Comparison of ENCODE assay signal across 10 mouse cellular contexts in the genomic region with DNA sequence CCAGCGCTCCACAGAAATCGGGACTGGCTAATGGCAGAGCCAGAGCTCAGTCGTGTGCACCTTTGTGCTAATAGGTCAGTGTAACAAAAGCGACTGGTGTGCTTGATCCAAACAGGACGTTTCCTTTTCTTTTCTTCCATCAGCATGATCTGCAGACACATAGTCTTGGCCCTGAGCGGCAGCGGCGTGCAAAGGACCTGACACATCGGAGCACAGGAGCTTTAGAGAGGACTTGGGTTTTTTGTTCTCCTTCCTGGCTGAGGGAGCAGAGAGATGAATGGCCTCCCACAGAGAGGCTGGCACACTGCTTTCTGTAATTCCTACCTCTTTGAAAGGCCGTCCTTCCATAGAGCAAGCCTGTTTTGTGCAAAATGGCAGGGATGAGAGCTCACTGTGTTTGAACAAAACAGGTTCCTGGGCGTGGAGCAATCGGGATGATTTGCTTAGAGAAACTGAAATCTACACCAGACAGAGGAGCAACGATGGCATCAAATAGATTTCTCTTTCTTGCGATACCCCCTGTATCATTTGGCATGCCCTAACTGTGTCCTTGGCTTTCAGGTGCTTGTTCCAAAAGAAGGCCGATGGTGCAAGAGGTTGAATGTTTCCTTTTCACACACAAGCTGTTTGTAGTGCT.
DNase-seq lines count a peak whose midpoint lies in the region; ATAC-seq lines count a peak whose summit lies in the region.
"Had no signal": no experiment of that assay in that cellular context is flagged by ENCODE, and none has a peak within 500 bp of the region (broad histone marks: within the 10 kb centered on the region; RNA-seq: fewer than 3 reads in every experiment).

No protein-coding gene starts in this region.

- no peak overlapping the region for H3K9ac ChIP-seq in neural tube, embryonic 11.5 days (ENCODE audit: low read length)
- peak overlapping the region; percentile 16; the same call in 1 of the 2 replicates for H3K9ac ChIP-seq in hindbrain, embryonic 14.5 days
- 0 out of 2 replicates have a peak overlapping the region, but pooled peaks have one; percentile 10 for H3K9ac ChIP-seq in neural tube, embryonic 15.5 days (replicated peaks)
- H3K9ac ChIP-seq: liver, embryonic 12.5 days had no signal

- H3K27ac ChIP-seq in neural tube, embryonic 11.5 days (ENCODE audit: low read depth, low read length): 0 out of 2 replicates have a peak overlapping the region, but pooled peaks have one; percentile 29
- peak overlapping the region; percentile 80 for H3K27ac ChIP-seq in hindbrain, embryonic 14.5 days
- H3K27ac ChIP-seq in neural tube, embryonic 15.5 days (replicated peaks): peak overlapping the region; percentile 79
- H3K27ac ChIP-seq: heart, adult 2 months; liver, embryonic 12.5 days had no signal

- H3K27me3 ChIP-seq in neural tube, embryonic 11.5 days (ENCODE audit: control insufficient read depth, insufficient read depth, low read length): no peaks in the 10 kb centered on the region
- H3K27me3 ChIP-seq in hindbrain, embryonic 14.5 days (ENCODE audit: control insufficient read depth, insufficient read depth, low read length): no peaks in the 10 kb centered on the region
- no peaks in the 10 kb centered on the region for H3K27me3 ChIP-seq in neural tube, embryonic 15.5 days (replicated peaks)
- H3K27me3 ChIP-seq: liver, embryonic 12.5 days had no signal

- no peaks in the 10 kb centered on the region for H3K9me3 ChIP-seq in neural tube, embryonic 11.5 days (ENCODE audit: control insufficient read depth, low read length)
- no peaks in the 10 kb centered on the region for H3K9me3 ChIP-seq in hindbrain, embryonic 14.5 days (ENCODE audit: control insufficient read depth, low read length)
- no peaks in the 10 kb centered on the region for H3K9me3 ChIP-seq in neural tube, embryonic 15.5 days (replicated peaks)
- H3K9me3 ChIP-seq: liver, embryonic 12.5 days had no signal

- H3K36me3 ChIP-seq in neural tube, embryonic 11.5 days (ENCODE audit: control insufficient read depth, insufficient read depth, low read length): no peaks in the 10 kb centered on the region; the same call in 1 of the 2 replicates
- peaks cover 14% of the 10 kb centered on the region for H3K36me3 ChIP-seq in hindbrain, embryonic 14.5 days (replicated peaks; ENCODE audit: control insufficient read depth, insufficient read depth)
- H3K36me3 ChIP-seq in neural tube, embryonic 15.5 days: no peaks in the 10 kb centered on the region
- H3K36me3 ChIP-seq: liver, embryonic 12.5 days had no signal

- WGBS in neural tube, embryonic 11.5 days: 42% methylated on average over 15 of the region's 15 CpGs
- 17% methylated on average over 15 of the region's 15 CpGs for WGBS in hindbrain, embryonic 14.5 days
- WGBS in neural tube, embryonic 15.5 days: 21% methylated on average over 15 of the region's 15 CpGs

- no peak for ATAC-seq in neural tube, embryonic 11.5 days (ENCODE audit: insufficient read depth, low FRiP score, low TSS enrichment)
- peak; percentile 35; the same call in 1 of the 2 replicates for ATAC-seq in hindbrain, embryonic 14.5 days (ENCODE audit: low FRiP score)
- no peak; the same call in 1 of the 2 replicates for ATAC-seq in neural tube, embryonic 15.5 days (ENCODE audit: low FRiP score)
- ATAC-seq: liver, embryonic 12.5 days had no signal

- H3K4me3 ChIP-seq in neural tube, embryonic 11.5 days (ENCODE audit: low read depth, low read length): no peak overlapping the region
- H3K4me3 ChIP-seq in hindbrain, embryonic 14.5 days (replicated peaks; ENCODE audit: low read length): no peak overlapping the region
- no peak overlapping the region for H3K4me3 ChIP-seq in neural tube, embryonic 15.5 days (replicated peaks)
- H3K4me3 ChIP-seq: heart, adult 2 months; liver, embryonic 12.5 days had no signal

- intact Hi-C loops in heart, postnatal 25 days (cut with DNase I): no loop called here

- DNase-seq in neural tube, embryonic 11.5 days (ENCODE audit: low spot score): peak; percentile 39
- DNase-seq in neural tube, embryonic 10.5 days (ENCODE audit: extremely low spot score, low spot score): no peak
- DNase-seq in embryo, embryonic 11 days: peak; percentile 36
- peak; percentile 63 for DNase-seq in hindbrain, embryonic 14.5 days (ENCODE audit: low spot score)
- no peak for DNase-seq in heart, postnatal 25 days (ENCODE audit: low spot score)
- no peak for DNase-seq in spleen, postnatal 36 days (ENCODE audit: low spot score in 2 of 2)
- no peak for DNase-seq in adrenal gland, postnatal 36 days
- DNase-seq: heart, adult 2 months had no signal

- H3K4me2 ChIP-seq in neural tube, embryonic 11.5 days (ENCODE audit: low read depth): peak overlapping the region; percentile 24; the same call in 1 of the 2 replicates
- H3K4me2 ChIP-seq in hindbrain, embryonic 14.5 days (replicated peaks): no peak overlapping the region
- no peak overlapping the region for H3K4me2 ChIP-seq in neural tube, embryonic 15.5 days
- H3K4me2 ChIP-seq: liver, embryonic 12.5 days had no signal

- peaks cover 12% of the 10 kb centered on the region for H3K4me1 ChIP-seq in neural tube, embryonic 11.5 days (ENCODE audit: control insufficient read depth, insufficient read depth, low read length)
- H3K4me1 ChIP-seq in hindbrain, embryonic 14.5 days (replicated peaks; ENCODE audit: control insufficient read depth, insufficient read depth, low read length): peaks cover 45% of the 10 kb centered on the region
- H3K4me1 ChIP-seq in neural tube, embryonic 15.5 days: peaks cover 48% of the 10 kb centered on the region
- H3K4me1 ChIP-seq: liver, embryonic 12.5 days had no signal

Comparison
In these comparisons a context has a peak if more than half of its experiments do, and no peak if none do; other contexts are left out.
1. DNase-seq: peak in neural tube, embryonic 11.5 days (single experiment), embryo, embryonic 11 days (single experiment) and hindbrain, embryonic 14.5 days (single experiment); none in neural tube, embryonic 10.5 days (single experiment), heart, postnatal 25 days (single experiment), spleen, postnatal 36 days (0 of 2) and adrenal gland, postnatal 36 days (0 of 2).
2. H3K27ac ChIP-seq: peak in every context shown above with its lines; median percentile 80 in hindbrain, embryonic 14.5 days; 79 in neural tube, embryonic 15.5 days; 29 in neural tube, embryonic 11.5 days.